Mouse (Mus musculus): ENCODE results near the gene B230118H07Rik. TPM values are rescaled to one million over a fixed set of nuclear protein-coding genes. Genes with fewer than 3 reads are reported as not detected.

Gene B230118H07Rik
- polyA plus RNA-seq, 1 experiment: 2.7 TPM

GRCm38 (mm10) chr2:101594681-101595080 is 54.7 kb downstream of the B230118H07Rik start:
- no peak for DNase-seq (ENCODE audit: low read depth, low spot score)
- 86% methylated on average over 5 of the region's 5 CpGs for WGBS

GRCm38 (mm10) chr2:101592886-101593285 is 56.4 kb downstream of the B230118H07Rik start:
- 82% methylated on average over 8 of the region's 8 CpGs for WGBS
- DNase-seq (ENCODE audit: low read depth, low spot score): no peak

- DNase-seq (ENCODE audit: low read depth, low spot score): no peak
- 52% methylated on average over 10 of the region's 10 CpGs for WGBS
Measured at GRCm38 (mm10) chr2:101592023-101592841, 57.1 kb downstream of the B230118H07Rik start.

GRCm38 (mm10) chr2:101591356-101591755 is 58.0 kb downstream of the B230118H07Rik start:
- WGBS: 69% methylated on average over 8 of the region's 8 CpGs
- DNase-seq (ENCODE audit: low read depth, low spot score): no peak

- 79% methylated on average over 3 of the region's 3 CpGs for WGBS
- DNase-seq (ENCODE audit: low read depth, low spot score): no peak
Measured at GRCm38 (mm10) chr2:101581418-101581817, 67.9 kb downstream of the B230118H07Rik start.

- no peak for DNase-seq (ENCODE audit: low read depth, low spot score)
- 91% methylated on average over 3 of the region's 3 CpGs for WGBS
Measured at GRCm38 (mm10) chr2:101580977-101581376, 68.4 kb downstream of the B230118H07Rik start.

- DNase-seq (ENCODE audit: low read depth, low spot score): no peak
- 85% methylated on average over 1 of the region's 1 CpGs for WGBS
Measured at GRCm38 (mm10) chr2:101580428-101580827, 68.9 kb downstream of the B230118H07Rik start.

- no peak for DNase-seq (ENCODE audit: low read depth, low spot score)
- WGBS: 89% methylated on average over 2 of the region's 2 CpGs
Measured at GRCm38 (mm10) chr2:101580027-101580426, 69.3 kb downstream of the B230118H07Rik start.

- WGBS: 16% methylated on average over 4 of the region's 4 CpGs
- DNase-seq (ENCODE audit: low read depth, low spot score): no peak
Measured at GRCm38 (mm10) chr2:101577243-101577642, 72.1 kb downstream of the B230118H07Rik start.

- 69% methylated on average over 4 of the region's 5 CpGs for WGBS
- DNase-seq (ENCODE audit: low read depth, low spot score): no peak
Measured at GRCm38 (mm10) chr2:101569230-101569629, 80.1 kb downstream of the B230118H07Rik start.

- DNase-seq (ENCODE audit: low read depth, low spot score): no peak
- 34% methylated on average over 2 of the region's 2 CpGs for WGBS
Measured at GRCm38 (mm10) chr2:101567490-101567889, 81.8 kb downstream of the B230118H07Rik start.

GRCm38 (mm10) chr2:101563776-101564175 is 85.6 kb downstream of the B230118H07Rik start:
- DNase-seq (ENCODE audit: low read depth, low spot score): no peak
- 85% methylated on average over 4 of the region's 4 CpGs for WGBS

- WGBS: 78% methylated on average over 6 of the region's 6 CpGs
- DNase-seq (ENCODE audit: low read depth, low spot score): no peak
Measured at GRCm38 (mm10) chr2:101563206-101563605, 86.1 kb downstream of the B230118H07Rik start.

GRCm38 (mm10) chr2:101559431-101559830 is 89.9 kb downstream of the B230118H07Rik start:
- DNase-seq (ENCODE audit: low read depth, low spot score): no peak
- 87% methylated on average over 3 of the region's 3 CpGs for WGBS

- WGBS: 81% methylated on average over 1 of the region's 1 CpGs
- DNase-seq (ENCODE audit: low read depth, low spot score): no peak
Measured at GRCm38 (mm10) chr2:101555886-101556285, 93.4 kb downstream of the B230118H07Rik start.

GRCm38 (mm10) chr2:101553851-101554250 is 95.5 kb downstream of the B230118H07Rik start:
- no peak for DNase-seq (ENCODE audit: low read depth, low spot score)
- 76% methylated on average over 5 of the region's 5 CpGs for WGBS

- WGBS: 84% methylated on average over 8 of the region's 8 CpGs
- no peak for DNase-seq (ENCODE audit: low read depth, low spot score)
Measured at GRCm38 (mm10) chr2:101552301-101552700, 97.0 kb downstream of the B230118H07Rik start.

- no peak for DNase-seq (ENCODE audit: low read depth, low spot score)
- WGBS: 77% methylated on average over 6 of the region's 6 CpGs
Measured at GRCm38 (mm10) chr2:101551026-101551719, 98.2 kb downstream of the B230118H07Rik start.

- DNase-seq (ENCODE audit: low read depth, low spot score): no peak
- WGBS: 36% methylated on average over 2 of the region's 2 CpGs
Measured at GRCm38 (mm10) chr2:101550176-101550575, 99.2 kb downstream of the B230118H07Rik start.

GRCm38 (mm10) chr2:101548866-101549265 is 100.5 kb downstream of the B230118H07Rik start:
- 74% methylated on average over 6 of the region's 6 CpGs for WGBS
- no peak for DNase-seq (ENCODE audit: low read depth, low spot score)

- 94% methylated on average over 2 of the region's 2 CpGs for WGBS
- no peak for DNase-seq (ENCODE audit: low read depth, low spot score)
Measured at GRCm38 (mm10) chr2:101545593-101545992, 103.7 kb downstream of the B230118H07Rik start.
